Mouse (Mus musculus) naive thymus-derived CD4-positive, alpha-beta T cell, adult 2 months (primary cell): ENCODE data around the gene Ecsit.

Experiments
- DNase-seq: peaks from one replicate; pipeline ENCODE4 v3.0.0-alpha.2; 2011; ENCODE audit warnings: low read depth

Ecsit gene

GRCm38 (mm10) chr9:22085022-22085834 is at the start of gene Ecsit:
TSS of gene Ecsit (minus strand) at chr9:22085438.
- peak; percentile 95 for DNase-seq

GRCm38 (mm10) chr9:22134246-22134890 is 49.1 kb upstream of the Ecsit start:
- peak; percentile 76 for DNase-seq

- DNase-seq, result peak; percentile 68
These were observed 47.0 kb upstream of the Ecsit start for GRCm38 (mm10) chr9:22132220-22132619.

- DNase-seq, result peak; percentile 62
These were observed 46.2 kb upstream of the Ecsit start for GRCm38 (mm10) chr9:22131226-22131981.

- DNase-seq, result no peak
These were observed 40.2 kb upstream of the Ecsit start for GRCm38 (mm10) chr9:22125246-22126027.

GRCm38 (mm10) chr9:22124169-22124568 is 38.9 kb upstream of the Ecsit start:
- no peak for DNase-seq

GRCm38 (mm10) chr9:22123069-22123609 is 37.9 kb upstream of the Ecsit start:
- peak; percentile 56 for DNase-seq

- no peak for DNase-seq
These were observed 36.8 kb upstream of the Ecsit start for GRCm38 (mm10) chr9:22122005-22122404.

- no peak for DNase-seq
These were observed 36.3 kb upstream of the Ecsit start for GRCm38 (mm10) chr9:22121545-22121944.

GRCm38 (mm10) chr9:22119543-22119942 is 34.3 kb upstream of the Ecsit start:
- DNase-seq, result no peak

- peak; percentile 96 for DNase-seq
These were observed 32.7 kb upstream of the Ecsit start for GRCm38 (mm10) chr9:22117754-22118456.

GRCm38 (mm10) chr9:22116740-22117426 is 31.6 kb upstream of the Ecsit start, which contains the start of gene Elof1:
TSS of gene Elof1 (minus strand) at chr9:22117172.
- DNase-seq, result peak; percentile 98

- DNase-seq, result no peak
These were observed 30.8 kb upstream of the Ecsit start for GRCm38 (mm10) chr9:22116086-22116485.

GRCm38 (mm10) chr9:22115635-22116034 is 30.4 kb upstream of the Ecsit start:
- no peak for DNase-seq

- DNase-seq, result no peak
These were observed 23.0 kb upstream of the Ecsit start for GRCm38 (mm10) chr9:22108194-22108593.

- DNase-seq, result no peak
These were observed 14.7 kb upstream of the Ecsit start for GRCm38 (mm10) chr9:22099922-22100321.

- no peak for DNase-seq
These were observed 13.9 kb upstream of the Ecsit start, which contains the start of gene Cnn1 for GRCm38 (mm10) chr9:22098993-22099696. TSS of gene Cnn1 (plus strand) at chr9:22099216.

GRCm38 (mm10) chr9:22095854-22096307 is 10.6 kb upstream of the Ecsit start:
- DNase-seq, result peak; percentile 87

GRCm38 (mm10) chr9:22092746-22093145 is 7.5 kb upstream of the Ecsit start:
- DNase-seq, result no peak
